Mouse (Mus musculus) liver, postnatal 0 days (tissue): Measurements from ENCODE around the gene Kidins220.

Source experiments
- CTCF ChIP-seq: sonication (generic); IDR thresholded peaks from 2 replicates; pipeline ENCODE4 v1.5.1; 2016; ENCODE audit warnings: antibody characterized with exemption, low read depth
- EP300 ChIP-seq: IDR thresholded peaks from 2 replicates; pipeline ENCODE4 v1.6.1; 2016; ENCODE audit warnings: antibody characterized with exemption, low read depth, mild to moderate bottlenecking

GRCm38 (mm10) chr12:25095974-25096639 lies 121.4 kb downstream of the Kidins220 start:
- TF ChIP-seq CTCF, result no peak
- peak; percentile 25; the same call in 1 of the 2 replicates for TF ChIP-seq EP300
